Mouse (Mus musculus): ENCODE measurements at regions not wholly inside any gene's neighbourhood (a gene's known extent, or its start where the extent isn't known, plus 50 kb on each side); places are given as distances from the start of the nearest gene placed in this dataset.

GRCm38 (mm10) chrX:92791023-92791346 is 191.6 kb upstream of the Mageb18 start:
- DNase-seq (ENCODE audit: low spot score in 2 of 2) = no peak

GRCm38 (mm10) chrX:92790323-92791022 is 191.1 kb upstream of the Mageb18 start:
- no peak for DNase-seq (ENCODE audit: low spot score in 2 of 2)

GRCm38 (mm10) chrX:92786814-92787213 is 187.4 kb upstream of the Mageb18 start:
- no peak for DNase-seq (ENCODE audit: low spot score in 2 of 2)

GRCm38 (mm10) chrX:92740026-92740425 is 140.7 kb upstream of the Mageb18 start:
- DNase-seq (ENCODE audit: low spot score in 2 of 2) = no peak

- DNase-seq (ENCODE audit: low spot score in 2 of 2) = no peak
These were observed 110.9 kb upstream of the Mageb18 start for GRCm38 (mm10) chrX:92710279-92710678.

GRCm38 (mm10) chrX:92679761-92680160 is 80.4 kb upstream of the Mageb18 start:
- DNase-seq (ENCODE audit: low spot score in 2 of 2) = peak in 1 of 2 experiments; percentile 5

- no peak for DNase-seq (ENCODE audit: low spot score in 2 of 2)
These were observed 61.8 kb upstream of the Mageb18 start for GRCm38 (mm10) chrX:92661168-92661567.

Measured in gastrocnemius, postnatal 4 days (tissue).